Mouse (Mus musculus): Measurements from ENCODE around the gene Ccl2.

GRCm38 (mm10) chr11:82078136-82078730 lies 42.9 kb downstream of the Ccl2 start:
- TF ChIP-seq POLR2A (IDR thresholded peaks at IDR 0.05; ENCODE audit: low read depth, low read length) (no peak), CTCF (IDR thresholded peaks at IDR 0.05; ENCODE audit: borderline replicate concordance, insufficient read depth, low read length) (no peak)
